Mouse (Mus musculus) heart, embryonic 14.5 days (tissue): ENCODE data around the gene Cers6. TPM values are rescaled to one million over a fixed set of nuclear protein-coding genes. Genes with fewer than 3 reads are reported as not detected.
A peak's percentile ranks its signal among the peaks of the same experiment; 100 is the strongest.

Source experiments
- ATAC-seq: fragments of 200-750 bp; cut with Nextera tagmentation; 2 replicates; pipeline ENCODE4 v1.8.0; 2017; ENCODE audit warnings: low read depth, moderate TSS enrichment; ENCODE audit not compliant: insufficient number of reproducible peaks, insufficient read depth, low FRiP score
- H3K27ac ChIP-seq, 2 experiments: fragments of 200-500 bp in 1 of 2; fragments of 300-500 bp in 1 of 2; sonication (generic) in 1 of 2; replicated peaks in 1 of 2; 2 replicates each; pipeline ENCODE4 v1.5.1; 2012 to 2014; ENCODE audit warnings: low read depth in 2 of 2, low read length in 2 of 2, control low read depth in 1 of 2, mild to moderate bottlenecking in 1 of 2, mixed read lengths in 1 of 2; ENCODE audit not compliant: control insufficient read depth in 1 of 2, insufficient read depth in 1 of 2
- H3K27me3 ChIP-seq: fragments of 300-500 bp; sonication (generic); 2 replicates; pipeline ENCODE4 v1.6.1; 2014; ENCODE audit warnings: mild to moderate bottlenecking, low read length, control low read depth; ENCODE audit not compliant: control insufficient read depth, insufficient read depth
- H3K36me3 ChIP-seq: fragments of 300-500 bp; sonication (generic); 2 replicates; pipeline ENCODE4 v1.6.1; 2014; ENCODE audit warnings: mild to moderate bottlenecking, control low read depth, low read length, mixed read lengths; ENCODE audit not compliant: control insufficient read depth, insufficient read depth
- H3K4me1 ChIP-seq, 2 experiments: fragments of 200-500 bp in 1 of 2; fragments of 300-500 bp in 1 of 2; sonication (generic) in 1 of 2; 2 replicates each; pipeline ENCODE4 v1.6.1; 2012 to 2014; ENCODE audit warnings: low read length in 2 of 2, control low read depth in 1 of 2, mixed read lengths in 1 of 2; ENCODE audit not compliant: control insufficient read depth in 2 of 2, insufficient read depth in 2 of 2
- H3K4me2 ChIP-seq: fragments of 300-500 bp; sonication (generic); 2 replicates; pipeline ENCODE4 v1.6.1; 2014; ENCODE audit warnings: mild to moderate bottlenecking, low read length
- H3K4me3 ChIP-seq, 2 experiments: fragments of 200-500 bp in 1 of 2; fragments of 300-500 bp in 1 of 2; sonication (generic) in 1 of 2; 2 replicates each; pipeline ENCODE4 v1.5.1; 2012 to 2014; ENCODE audit warnings: low read length in 2 of 2, mild to moderate bottlenecking in 2 of 2, control low read depth in 1 of 2, low read depth in 1 of 2, moderate library complexity in 1 of 2; ENCODE audit not compliant: control insufficient read depth in 1 of 2, insufficient read depth in 1 of 2
- H3K9ac ChIP-seq: fragments of 300-500 bp; sonication (generic); 2 replicates; pipeline ENCODE4 v1.6.1; 2014; ENCODE audit warnings: mild to moderate bottlenecking, low read length
- H3K9me3 ChIP-seq: fragments of 300-500 bp; sonication (generic); 2 replicates; pipeline ENCODE4 v1.6.1; 2016; ENCODE audit warnings: low read length, control low read depth; ENCODE audit not compliant: control insufficient read depth
- WGBS: fragments of 180-500 bp; shearing (Covaris S2); extraction: QIAGEN DNeasy Blood & Tissue Kit; methylation state at CpG from one replicate; pipeline ENCODE4 v1.1.7; 2014; 5-methylcytosine and 5-hydroxymethylcytosine counted together
- polyA plus RNA-seq: library from polyadenylated mRNA; unstranded; fragments of >200 nt; fragmentation: Nextera tagmentation; extraction: Ambion mirVana; gene quantifications from 2 replicates; pipeline ENCODE4 v1.2.1, GENCODE M21; 2014

Gene Cers6
- polyA plus RNA-seq, 1 experiment from 2014 or later = 34.4 TPM

GRCm38 (mm10) chr2:69077189-69077588 is 215.9 kb downstream of the Cers6 start:
- H3K4me3 ChIP-seq = no peak overlapping the region
- no peaks in the 10 kb centered on the region for H3K27me3 ChIP-seq
- peak; percentile 68 for ATAC-seq
- H3K36me3 ChIP-seq = no peaks in the 10 kb centered on the region
- no peaks in the 10 kb centered on the region for H3K9me3 ChIP-seq
- H3K4me1 ChIP-seq = peaks cover 5 to 14% of the 10 kb centered on the region in 2 experiments
- no peak overlapping the region for H3K9ac ChIP-seq
- WGBS = 49% methylated on average over 3 of the region's 3 CpGs
- no peak overlapping the region for H3K4me2 ChIP-seq
- no peak overlapping the region for H3K27ac ChIP-seq

- Histone ChIP-seq H3K36me3 (no peaks in the 10 kb centered on the region), H3K27me3 (no peaks in the 10 kb centered on the region), H3K4me3 (no peak overlapping the region), H3K27ac (no peak overlapping the region), H3K4me2 (no peak overlapping the region), H3K9me3 (no peaks in the 10 kb centered on the region), H3K4me1 (peaks cover 5 to 14% of the 10 kb centered on the region in 2 experiments), H3K9ac (no peak overlapping the region)
- no peak for ATAC-seq
- 59% methylated on average over 1 of the region's 1 CpGs for WGBS
These were observed 219.5 kb downstream of the Cers6 start for GRCm38 (mm10) chr2:69080760-69081159.

- H3K4me1 ChIP-seq = peaks cover 5 to 14% of the 10 kb centered on the region in 2 experiments; a peak in 3 of 4 replicates
- H3K4me2 ChIP-seq = no peak overlapping the region
- H3K9me3 ChIP-seq = no peaks in the 10 kb centered on the region
- no peak for ATAC-seq
- no peak overlapping the region for H3K4me3 ChIP-seq
- H3K27ac ChIP-seq = no peak overlapping the region
- WGBS = 49% methylated on average over 8 of the region's 8 CpGs
- H3K36me3 ChIP-seq = no peaks in the 10 kb centered on the region
- no peaks in the 10 kb centered on the region for H3K27me3 ChIP-seq
- H3K9ac ChIP-seq = no peak overlapping the region
These were observed 221.4 kb downstream of the Cers6 start for GRCm38 (mm10) chr2:69082499-69083197.

- ATAC-seq = no peak
- H3K4me3 ChIP-seq = no peak overlapping the region
- no peaks in the 10 kb centered on the region for H3K27me3 ChIP-seq
- H3K4me2 ChIP-seq = no peak overlapping the region
- no peak overlapping the region for H3K9ac ChIP-seq
- no peaks in the 10 kb centered on the region for H3K9me3 ChIP-seq
- H3K4me1 ChIP-seq = peaks cover 5 to 14% of the 10 kb centered on the region in 2 experiments; a peak in 3 of 4 replicates
- no peaks in the 10 kb centered on the region for H3K36me3 ChIP-seq
- 86% methylated on average over 3 of the region's 3 CpGs for WGBS
- no peak overlapping the region for H3K27ac ChIP-seq
These were observed 221.9 kb downstream of the Cers6 start for GRCm38 (mm10) chr2:69083198-69083509.

- Histone ChIP-seq H3K4me1 (peaks cover 5 to 14% of the 10 kb centered on the region in 2 experiments; a peak in 3 of 4 replicates), H3K36me3 (no peaks in the 10 kb centered on the region), H3K4me2 (no peak overlapping the region), H3K4me3 (no peak overlapping the region), H3K9ac (no peak overlapping the region), H3K9me3 (no peaks in the 10 kb centered on the region), H3K27ac (no peak overlapping the region), H3K27me3 (no peaks in the 10 kb centered on the region)
- ATAC-seq = no peak
- 82% methylated on average over 6 of the region's 6 CpGs for WGBS
These were observed 223.2 kb downstream of the Cers6 start for GRCm38 (mm10) chr2:69084416-69084815.

GRCm38 (mm10) chr2:69086505-69087260 is 225.4 kb downstream of the Cers6 start:
- Histone ChIP-seq H3K9ac (no peak overlapping the region), H3K36me3 (no peaks in the 10 kb centered on the region), H3K4me1 (peaks cover 4 to 6% of the 10 kb centered on the region in 2 experiments; a peak in 2 of 4 replicates), H3K27ac (no peak overlapping the region), H3K4me3 (no peak overlapping the region), H3K4me2 (no peak overlapping the region), H3K9me3 (no peaks in the 10 kb centered on the region), H3K27me3 (no peaks in the 10 kb centered on the region)
- no peak for ATAC-seq
- 42% methylated on average over 8 of the region's 8 CpGs for WGBS

GRCm38 (mm10) chr2:69095836-69096235 is 234.6 kb downstream of the Cers6 start:
- Histone ChIP-seq H3K4me3 (no peak overlapping the region), H3K9me3 (no peaks in the 10 kb centered on the region), H3K27ac (no peak overlapping the region), H3K27me3 (no peaks in the 10 kb centered on the region), H3K9ac (no peak overlapping the region), H3K36me3 (no peaks in the 10 kb centered on the region), H3K4me1 (no peaks in the 10 kb centered on the region; a peak in 1 of 4 replicates), H3K4me2 (no peak overlapping the region)
- ATAC-seq = no peak
